Mouse (Mus musculus): ENCODE data around the gene Casp9.

Gene Casp9

DNA sequence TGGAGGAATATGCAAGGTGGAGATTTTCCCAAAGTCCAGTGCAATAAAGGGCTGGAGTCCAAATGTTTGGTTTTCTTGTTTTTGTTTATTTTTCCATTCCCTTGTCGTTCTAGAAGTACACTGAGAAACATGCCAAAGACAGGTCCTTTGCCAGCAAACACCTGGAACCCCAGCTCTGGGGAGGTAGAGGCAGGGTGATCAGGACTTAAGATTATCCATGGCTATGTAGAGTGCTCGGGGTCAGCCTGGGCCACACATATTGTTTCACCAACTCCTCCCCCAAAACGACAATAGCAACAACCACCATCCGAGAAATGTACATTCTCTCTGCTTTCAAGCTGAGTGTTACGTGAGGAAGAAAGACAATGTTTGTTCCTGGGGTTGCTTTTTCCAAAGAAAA is 32.6 kb downstream of the Casp9 start, which contains the start of gene Cela2a:
Gene Cela2a (minus strand): TSS at position 101 of the 400 bp plus-strand sequence.
- CTCF ChIA-PET = interaction anchor here in 1 of 4 experiments (1.3 kb wide), 1 partner anchor 16 kb away, joined by 4 read pairs; no protein-coding TSS in a partner anchor
- POLR2A ChIA-PET = interaction anchor here in 2 of 4 experiments (1.2 to 1.9 kb wide), 2 partner anchors 32 to 33 kb away, joined by 3 to 4 read pairs; partner anchors contain the start of gene Casp9 (in 2 of the 2)

DNA sequence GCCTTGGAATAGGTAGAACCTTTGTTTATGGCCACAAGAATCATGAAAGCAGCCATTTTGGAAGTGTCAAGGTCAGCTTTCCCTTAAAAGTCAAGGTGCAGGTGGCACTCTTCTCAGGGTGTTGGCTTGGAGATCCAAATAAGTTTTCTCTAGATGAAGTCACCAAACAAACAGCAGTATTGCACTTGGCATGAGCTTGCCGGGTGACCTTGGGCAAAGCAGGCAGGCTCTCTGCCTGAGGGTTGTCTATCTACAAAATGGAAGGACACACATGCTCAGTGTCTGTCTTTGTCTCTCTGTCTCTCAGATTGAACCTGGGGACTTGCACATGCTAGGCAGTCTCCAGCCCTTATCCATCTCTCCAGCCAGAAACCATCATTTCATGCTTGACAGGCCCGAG is 34.0 kb downstream of the Casp9 start:
- POLR2A ChIA-PET = interaction anchor here in 1 of 4 experiments (1.2 kb wide), 1 partner anchor 8 kb away, joined by 3 read pairs; no protein-coding TSS in a partner anchor
- CTCF ChIA-PET = interaction anchor here in 2 of 4 experiments (0.6 to 0.7 kb wide), 2 partner anchors 30 to 169 kb away, joined by 3 to 12 read pairs; no protein-coding TSS in a partner anchor

DNA sequence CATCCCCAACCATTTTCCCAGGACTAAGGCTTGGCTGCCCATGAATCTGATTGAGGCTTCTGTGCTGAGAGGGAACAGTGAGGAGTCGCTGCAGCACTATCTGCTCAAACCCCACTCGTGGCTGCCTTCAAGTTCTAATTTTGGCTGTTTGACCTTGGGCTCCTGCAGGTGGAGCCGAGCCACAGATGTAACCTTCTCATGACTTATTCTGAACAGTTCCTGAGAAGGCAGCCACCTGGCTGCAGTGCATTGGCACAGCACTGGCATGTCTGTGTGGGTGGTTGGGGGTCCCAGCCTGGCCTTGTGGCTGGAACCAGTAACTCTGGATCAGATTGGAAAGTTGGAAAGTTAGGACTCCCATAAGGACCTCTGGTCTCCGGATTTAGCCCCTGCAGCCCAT is 34.8 kb downstream of the Casp9 start:
- ChIA-PET POLR2A (interaction anchor here in 1 of 4 experiments (1.2 kb wide), 1 partner anchor 9 kb away, joined by 3 read pairs; no protein-coding TSS in a partner anchor), CTCF (no interaction called here)

DNA sequence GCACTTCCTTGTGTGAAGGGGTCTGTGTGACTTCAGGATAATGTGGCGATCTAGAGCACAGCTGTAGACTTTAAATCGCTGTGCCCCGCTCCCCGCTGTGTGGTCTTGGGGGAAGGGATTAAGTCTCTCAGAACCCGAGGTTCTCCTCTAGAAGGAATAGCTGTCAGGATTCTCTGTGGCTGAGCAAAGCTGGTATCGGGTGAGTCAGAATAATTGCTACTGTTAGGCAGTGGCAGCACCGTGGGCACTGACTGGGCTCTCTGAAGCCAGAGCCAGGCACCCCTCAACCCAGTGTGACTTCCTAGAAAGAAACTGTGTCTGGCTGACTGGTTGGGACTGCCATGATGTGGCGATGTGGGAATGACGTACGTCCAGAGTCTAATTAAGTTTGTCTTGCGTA is 37.0 kb downstream of the Casp9 start:
- POLR2A ChIA-PET = interaction anchor here in 3 of 4 experiments (0.6 to 2.8 kb wide), 7 partner anchors 7 to 212 kb away, joined by 3 to 16 read pairs (median 8); partner anchors contain the start of genes Casp9 (in 1 of the 3) and Tmem82 (in 1 of the 3)
- CTCF ChIA-PET = interaction anchor here in 1 of 4 experiments (0.6 kb wide), 1 partner anchor 189 kb away, joined by 3 read pairs; no protein-coding TSS in a partner anchor

DNA sequence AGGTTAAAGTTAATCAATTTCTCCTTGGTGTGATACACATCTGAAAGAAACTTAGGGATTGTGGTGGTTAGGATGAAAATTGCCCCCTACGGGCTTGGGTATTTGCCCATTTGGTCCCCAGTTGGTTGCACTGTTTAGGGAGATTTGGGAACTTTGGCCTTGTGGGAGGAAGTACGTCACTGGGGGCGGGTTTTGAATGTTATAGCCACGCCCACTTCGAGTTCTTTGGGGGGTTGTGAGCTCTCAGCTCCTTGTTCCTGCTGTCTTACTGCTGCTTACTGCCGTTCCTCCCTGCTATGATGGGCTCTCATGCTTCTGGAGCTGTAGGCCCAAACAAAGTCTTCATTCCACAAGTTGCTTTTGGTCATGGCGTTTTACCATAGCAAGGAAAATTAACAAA is 37.9 kb downstream of the Casp9 start:
- ChIA-PET POLR2A (interaction anchor here in 3 of 4 experiments (0.6 to 2.8 kb wide), 20 partner anchors 8 to 666 kb away, joined by 3 to 16 read pairs (median 5); partner anchors contain the start of genes Casp9 (in 3 of the 3), Ctrc (in 1 of the 3), Dnajc16 (in 1 of the 3) and Tmem82 (in 1 of the 3)), CTCF (interaction anchor here (0.8 to 1.8 kb wide), 10 partner anchors 9 to 447 kb away, joined by 3 to 11 read pairs (median 4); partner anchors contain the start of gene Tmem82 (in 1 of the 4))

DNA sequence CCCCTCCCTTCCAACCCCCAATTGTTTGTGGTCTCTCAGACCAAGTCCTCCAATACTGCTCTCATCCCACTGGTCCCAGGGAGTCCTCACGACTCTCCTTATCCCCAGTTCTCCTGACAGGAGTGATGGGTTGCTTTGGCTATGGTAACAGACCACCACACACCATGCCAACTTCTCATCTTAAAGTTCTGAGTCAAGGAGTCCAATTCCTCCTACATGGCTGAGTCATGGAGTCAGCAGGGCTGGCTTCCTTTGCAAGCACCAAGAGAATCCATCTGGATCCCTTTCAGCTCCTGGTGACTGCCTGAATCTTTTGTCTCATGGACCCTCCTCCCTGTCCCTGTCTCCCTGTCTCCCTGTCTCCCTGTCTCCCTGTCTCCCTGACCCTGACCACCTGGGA is 40.5 kb downstream of the Casp9 start:
- ChIA-PET CTCF (no interaction called here), POLR2A (no interaction called here)

DNA sequence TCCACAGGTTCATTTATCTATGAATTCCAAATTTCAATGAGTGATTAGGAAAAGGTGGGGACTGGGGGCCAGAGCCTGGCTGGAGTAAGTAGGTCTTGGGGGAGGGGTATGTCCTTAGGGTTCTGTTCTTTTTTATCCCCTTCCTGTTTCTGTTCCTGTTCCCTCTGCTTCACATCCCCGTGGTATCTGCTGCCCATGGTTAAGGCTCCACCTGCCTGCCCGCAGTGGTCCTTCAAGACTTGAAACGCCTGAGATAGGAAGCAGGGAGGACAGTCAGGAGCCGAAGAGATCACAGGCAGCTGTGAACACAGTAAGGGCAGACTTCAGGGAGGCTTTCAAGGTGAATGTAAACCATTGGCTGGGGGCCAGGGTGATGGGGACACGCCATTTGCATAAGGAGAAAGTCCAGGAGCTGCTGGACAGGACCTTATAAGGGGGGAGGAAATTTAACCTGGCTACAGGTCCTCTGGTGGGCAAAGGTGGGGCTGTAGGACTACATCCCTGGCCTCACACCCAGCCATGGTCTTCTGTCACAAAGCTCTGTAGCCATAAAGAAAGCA is 41.2 kb downstream of the Casp9 start:
- ChIA-PET POLR2A (no interaction called here), CTCF (interaction anchor here in 1 of 4 experiments (0.8 kb wide), 1 partner anchor 10 kb away, joined by 3 read pairs; no protein-coding TSS in a partner anchor)

DNA sequence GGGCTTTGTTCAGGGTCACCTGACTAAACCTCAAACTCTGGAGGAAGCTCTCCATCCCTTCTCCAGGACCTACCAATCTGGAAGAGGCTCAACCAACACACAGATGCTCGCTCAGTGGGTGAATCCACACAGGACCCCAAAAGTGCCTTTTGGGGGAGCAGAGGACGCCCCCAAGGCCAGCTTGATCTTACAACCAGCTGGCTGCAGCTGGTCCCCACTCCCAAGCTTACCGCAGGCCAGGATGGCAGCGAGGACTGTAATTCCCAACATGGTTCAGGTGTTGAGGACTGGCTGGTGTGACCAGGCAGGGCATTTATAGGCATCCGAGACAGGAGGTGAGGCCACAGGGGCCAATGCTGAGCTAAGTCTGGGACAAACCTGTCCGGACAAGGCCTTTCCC is 52.6 kb downstream of the Casp9 start, which contains the start of gene Ctrc:
Gene Ctrc (minus strand): TSS at position 361 of the 400 bp plus-strand sequence.
- ChIA-PET POLR2A (interaction anchor here in 2 of 4 experiments (1.0 to 1.4 kb wide), 3 partner anchors 8 to 53 kb away, joined by 3 to 5 read pairs (median 3); partner anchors contain the start of gene Casp9 (in 1 of the 2)), CTCF (interaction anchor here in 2 of 4 experiments (0.9 to 1.0 kb wide), 3 partner anchors 11 to 411 kb away, joined by 3 to 4 read pairs (median 3); no protein-coding TSS in a partner anchor)

DNA sequence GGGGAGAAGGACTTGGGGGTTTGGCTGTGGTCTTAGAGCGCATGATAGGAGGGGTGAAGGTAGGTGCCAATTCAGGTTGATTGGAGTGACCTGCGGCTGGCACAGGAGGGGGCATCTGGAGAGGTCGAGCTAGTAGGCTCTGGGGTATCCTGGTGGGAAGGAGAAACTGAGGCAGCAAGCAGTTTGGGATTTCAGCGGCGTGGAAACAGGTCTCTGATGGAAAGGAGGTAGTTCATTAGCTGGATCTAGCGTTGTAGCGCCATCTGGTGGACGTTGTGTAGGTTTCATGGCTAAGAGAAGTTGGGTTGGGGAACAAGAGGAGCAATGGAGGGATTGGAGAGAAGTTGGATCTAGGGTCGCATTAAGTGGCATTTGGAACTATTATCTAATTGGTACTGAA is 60.0 kb downstream of the Casp9 start:
- CTCF ChIA-PET = interaction anchor here in 2 of 4 experiments (0.7 to 1.6 kb wide), 5 partner anchors 44 to 466 kb away, joined by 3 to 5 read pairs (median 4); no protein-coding TSS in a partner anchor

DNA sequence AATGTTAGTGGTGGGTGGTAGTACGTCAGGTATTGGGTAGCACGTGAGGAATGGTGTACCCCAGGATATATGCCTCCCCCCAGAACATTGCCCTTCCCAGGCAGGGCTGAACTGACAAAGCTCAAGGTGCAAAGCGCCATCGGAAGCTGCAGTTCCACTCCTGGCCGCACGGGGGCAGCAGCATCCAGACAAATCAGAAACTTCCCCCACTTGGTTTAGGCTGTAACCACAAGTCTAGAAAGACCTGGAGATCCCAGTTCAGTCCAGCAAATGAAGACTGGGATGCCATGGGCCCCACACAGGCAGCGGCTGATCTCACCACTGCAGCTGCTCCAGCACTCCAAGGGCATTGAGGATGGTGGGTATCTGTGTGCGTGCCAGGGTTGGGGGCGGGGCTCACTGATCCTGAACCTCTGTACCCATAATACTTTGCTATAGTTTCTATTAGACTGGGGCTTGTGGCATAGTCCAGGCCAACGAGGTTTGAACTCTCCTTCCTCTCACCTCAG is 64.1 kb downstream of the Casp9 start:
- CTCF ChIA-PET = interaction anchor here (0.5 to 2.7 kb wide), 43 partner anchors 9 to 515 kb away, joined by 3 to 18 read pairs (median 4); partner anchors contain the start of genes Casp9 (in 2 of the 4) and Ctrc (in 2 of the 4)
- POLR2A ChIA-PET = interaction anchor here in 2 of 4 experiments (0.6 to 1.6 kb wide), 12 partner anchors 9 to 425 kb away, joined by 3 to 7 read pairs (median 4); partner anchors contain the start of gene Efhd2 (in 1 of the 2)

More for the DNA sequence above, 60.0 kb downstream of the Casp9 start:
- POLR2A ChIA-PET = interaction anchor here in 1 of 4 experiments (0.7 to 1.6 kb wide), 3 partner anchors 60 to 235 kb away, joined by 3 to 5 read pairs (median 4); partner anchors contain the start of genes Casp9 and Tmem82

DNA sequence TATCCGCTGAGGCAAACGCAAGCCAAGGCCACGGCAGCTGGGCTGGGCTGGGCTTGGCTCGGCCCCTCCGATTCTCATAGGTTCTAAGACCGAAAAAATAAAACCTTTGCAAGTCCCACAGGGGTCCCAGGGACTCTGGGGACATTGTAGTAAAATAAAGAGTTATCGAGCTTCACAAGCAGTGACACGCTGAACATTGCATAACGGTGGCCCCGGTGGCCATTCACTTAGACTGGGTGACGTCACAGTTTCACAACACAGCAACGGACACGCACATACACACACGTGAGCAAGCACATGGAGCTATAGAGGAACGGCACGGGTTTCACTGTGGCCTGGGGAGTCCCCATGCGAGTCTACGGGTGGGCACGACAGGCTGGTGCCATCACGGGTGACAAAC is 65.1 kb downstream of the Casp9 start:
- ChIA-PET CTCF (interaction anchor here in 2 of 4 experiments (0.7 to 2.7 kb wide), 3 partner anchors 27 to 107 kb away, joined by 3 to 18 read pairs (median 3); no protein-coding TSS in a partner anchor), POLR2A (interaction anchor here in 2 of 4 experiments (0.6 to 1.9 kb wide), 3 partner anchors 8 to 68 kb away, joined by 3 to 4 read pairs (median 3); no protein-coding TSS in a partner anchor)

DNA sequence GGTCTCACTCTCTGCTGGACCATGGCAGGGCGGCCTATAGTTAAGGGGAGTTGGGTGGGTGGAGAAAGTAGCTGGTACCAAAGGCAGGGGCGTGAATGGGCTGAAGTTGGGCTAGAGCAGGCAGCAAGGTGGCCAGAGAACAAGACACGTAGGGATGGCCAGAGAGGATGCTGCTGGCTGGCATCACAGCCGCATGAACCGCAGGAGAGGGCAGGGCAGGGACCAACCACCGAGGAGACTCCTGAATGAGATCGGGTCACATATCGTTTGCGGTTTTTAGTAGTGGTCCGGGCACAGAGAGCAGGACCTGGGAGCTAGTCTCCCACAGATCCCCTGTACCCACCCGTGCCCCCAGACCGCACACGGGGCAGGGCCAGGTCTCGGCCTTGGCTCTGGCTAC is 65.9 kb downstream of the Casp9 start:
- ChIA-PET POLR2A (interaction anchor here in 2 of 4 experiments (0.6 to 1.9 kb wide), 10 partner anchors 8 to 1067 kb away, joined by 3 to 6 read pairs (median 3); partner anchors contain the start of gene Tmem82 (in 1 of the 2)), CTCF (no interaction called here)

DNA sequence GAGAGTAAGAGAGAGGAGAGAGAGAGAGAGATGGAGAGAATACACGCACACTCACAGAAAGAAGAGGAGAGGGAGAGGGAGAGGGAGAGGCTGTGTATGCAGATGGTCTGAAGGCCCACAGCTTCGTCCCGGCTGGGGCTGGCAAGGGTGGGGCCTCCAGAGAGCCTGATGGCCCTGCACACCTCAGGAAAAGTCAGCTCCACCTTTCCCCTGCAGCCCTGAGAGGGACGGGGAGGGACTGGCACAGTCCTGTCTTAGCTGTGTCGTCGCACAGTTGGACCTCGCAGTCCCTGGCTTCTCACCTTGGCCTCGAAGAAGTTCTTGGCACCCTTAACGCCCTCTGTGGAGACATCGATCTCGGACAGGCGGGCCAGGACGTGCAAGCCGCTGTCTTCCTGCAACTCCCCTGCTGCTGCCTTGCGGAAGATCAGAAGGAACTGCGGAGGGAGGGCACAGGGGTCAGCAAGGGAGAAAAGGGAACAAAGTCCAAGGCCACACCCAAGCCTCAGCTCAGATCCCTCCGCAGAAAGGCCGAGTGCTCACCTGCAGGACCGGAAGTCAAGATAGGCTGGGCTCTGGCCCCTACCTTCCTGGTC is 66.9 kb downstream of the Casp9 start:
- ChIA-PET CTCF (interaction anchor here in 2 of 4 experiments (0.8 to 1.0 kb wide), 2 partner anchors 22 to 51 kb away, joined by 3 read pairs; no protein-coding TSS in a partner anchor), POLR2A (interaction anchor here in 2 of 4 experiments (1.0 to 2.1 kb wide), 7 partner anchors 7 to 242 kb away, joined by 3 to 6 read pairs (median 3); partner anchors contain the start of gene Tmem82 (in 1 of the 2))

DNA sequence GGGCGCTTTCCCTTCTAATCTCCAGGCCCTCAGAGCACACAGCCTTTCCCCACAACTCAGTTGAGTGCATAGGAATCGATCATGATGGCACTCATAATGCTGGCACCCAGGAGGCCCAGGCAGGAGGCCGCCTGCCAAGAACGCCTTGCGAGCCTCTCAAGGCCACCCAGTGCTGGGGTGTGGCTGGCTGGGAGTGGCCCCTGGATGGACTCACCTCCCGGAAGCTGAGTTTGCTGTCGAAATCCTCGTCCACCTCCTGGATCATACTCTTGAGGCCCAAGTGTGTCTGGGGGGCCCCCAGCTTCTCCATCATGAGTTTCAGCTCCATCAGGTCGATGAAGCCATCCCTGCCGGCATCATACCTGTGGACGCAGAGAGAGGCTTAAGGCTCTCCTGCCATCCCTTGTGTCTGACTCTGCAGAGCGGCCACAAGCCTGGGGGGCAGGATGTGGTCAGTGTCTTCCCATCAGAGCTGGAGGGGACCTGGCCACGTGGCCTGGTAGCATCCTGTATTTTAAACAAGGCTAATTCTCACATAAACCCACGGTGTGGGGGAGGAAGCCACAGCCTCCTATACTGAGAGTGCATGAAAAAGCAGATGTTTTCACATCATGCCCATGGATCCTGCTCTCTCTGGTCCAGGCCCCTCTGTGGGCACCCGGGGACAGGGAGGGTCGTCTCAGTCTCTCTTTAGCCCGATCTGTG is 68.3 kb downstream of the Casp9 start:
- ChIA-PET CTCF (no interaction called here), POLR2A (interaction anchor here in 1 of 4 experiments (2.1 kb wide), 1 partner anchor 23 kb away, joined by 5 read pairs; no protein-coding TSS in a partner anchor)

DNA sequence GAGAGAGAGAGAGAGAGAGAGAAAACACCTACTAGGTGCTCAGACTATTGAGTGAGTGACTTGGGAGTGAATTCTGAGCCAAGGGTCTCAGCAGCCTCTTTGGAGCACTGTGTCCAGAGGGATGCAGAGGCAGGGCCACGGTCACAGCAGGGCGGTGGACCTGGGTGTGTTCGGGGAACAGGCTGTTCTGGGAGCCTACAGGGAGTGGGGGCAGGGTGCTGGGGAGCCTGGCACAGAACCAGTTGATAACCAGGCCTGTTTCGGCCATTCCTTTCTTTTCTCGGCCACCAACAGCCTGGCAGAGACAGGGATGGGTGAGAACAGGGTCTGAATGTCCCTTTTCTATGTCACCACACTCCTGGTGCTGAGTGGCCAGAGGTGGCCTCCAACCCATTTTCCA is 69.5 kb downstream of the Casp9 start:
- ChIA-PET CTCF (interaction anchor here in 1 of 4 experiments (0.7 kb wide), 1 partner anchor 141 kb away, joined by 4 read pairs; no protein-coding TSS in a partner anchor), POLR2A (no interaction called here)

DNA sequence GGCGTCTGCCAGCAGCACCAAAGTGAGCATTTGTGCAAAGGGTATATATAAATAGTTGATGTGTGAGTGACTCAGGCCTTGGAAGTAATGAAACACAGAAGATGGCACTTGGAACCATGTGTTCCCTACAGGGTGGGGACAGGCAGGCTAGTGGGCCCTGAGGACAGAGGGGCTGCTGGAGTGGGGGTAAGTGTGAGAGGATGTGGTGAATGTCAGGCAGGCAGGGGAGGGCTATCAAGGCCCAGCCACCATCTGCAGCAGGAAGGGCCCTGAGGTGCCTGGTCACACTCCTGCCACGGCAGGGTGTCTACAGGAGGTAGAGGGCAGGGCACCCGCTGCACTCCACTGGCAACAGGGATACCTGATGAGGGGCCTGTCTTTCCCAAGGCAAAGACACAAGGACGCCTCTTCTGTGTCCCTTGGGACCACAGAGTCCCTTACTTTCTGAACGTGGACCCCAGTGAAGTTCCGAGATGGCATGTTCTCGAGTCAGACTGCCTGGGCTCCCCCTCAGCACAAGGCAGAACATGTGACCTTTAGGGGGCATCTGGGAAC is 70.4 kb downstream of the Casp9 start:
- POLR2A ChIA-PET = interaction anchor here in 1 of 4 experiments (1.3 to 1.7 kb wide), 2 partner anchors 12 to 19 kb away, joined by 3 to 4 read pairs; no protein-coding TSS in a partner anchor

DNA sequence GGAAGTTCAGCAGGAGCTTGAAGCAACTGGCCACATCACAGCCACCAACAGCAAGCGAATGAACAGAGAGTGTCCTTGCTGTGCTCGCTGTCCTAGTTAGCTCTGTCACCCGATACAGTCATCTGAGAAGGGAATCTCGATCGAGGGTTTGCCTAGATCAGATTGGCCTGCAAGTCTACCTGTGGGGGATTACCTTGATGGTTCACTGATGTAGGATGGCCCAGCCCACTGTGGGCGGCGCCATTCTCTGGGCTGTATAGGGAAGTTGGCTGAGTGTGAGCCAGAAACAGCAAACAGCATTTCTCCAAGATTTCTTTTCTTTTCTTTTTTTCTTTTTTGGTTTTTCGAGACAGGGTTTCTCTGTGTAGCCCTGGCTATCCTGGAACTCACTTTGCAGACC is 71.1 kb downstream of the Casp9 start:
- ChIA-PET CTCF (interaction anchor here in 2 of 4 experiments (0.6 to 0.7 kb wide), 2 partner anchors 43 to 230 kb away, joined by 3 read pairs; no protein-coding TSS in a partner anchor), POLR2A (interaction anchor here in 3 of 4 experiments (0.6 to 1.7 kb wide), 9 partner anchors 11 to 748 kb away, joined by 3 to 4 read pairs (median 3); no protein-coding TSS in a partner anchor)

More for the DNA sequence above, 70.4 kb downstream of the Casp9 start:
- CTCF ChIA-PET = no interaction called here

All from embryonic stem cell, embryonic (primary cell).